Mouse (Mus musculus): ENCODE results near the gene Depdc7. TPM values are rescaled to one million over a fixed set of nuclear protein-coding genes. Genes with fewer than 3 reads are reported as not detected.

Depdc7 gene
- total RNA-seq, 1 experiment from 2014 or later = 3.1 TPM

Other genes with a start within 250 kb of the Depdc7 start
- 48.7 to 59.8 TPM (median 57.8 TPM) in 3 replicates for gene Hipk3, start 248.4 kb downstream of the Depdc7 start, total RNA-seq (2017)
- 12.8 to 25.9 TPM (median 25.3 TPM) in 3 replicates for gene Cstf3, start 152.4 kb downstream of the Depdc7 start, total RNA-seq (2017)
- gene Tcp11l1, start 30.7 kb downstream of the Depdc7 start, total RNA-seq (2017) = 2.6 to 5.0 TPM (median 3.4 TPM) in 3 replicates
- not detected in 3 replicates for gene Pin1rt1, start 26.5 kb downstream of the Depdc7 start, total RNA-seq (2017)
- 4.3 to 6.5 TPM (median 4.5 TPM) in 3 replicates for gene Qser1, start 73.9 kb upstream of the Depdc7 start, total RNA-seq (2017)
- gene Prrg4, start 107.0 kb upstream of the Depdc7 start, total RNA-seq (2017) = 1.8 to 2.7 TPM (median 2.4 TPM) in 3 replicates
- gene Ccdc73, start 124.9 kb upstream of the Depdc7 start, total RNA-seq (2017) = 6.2 to 29.1 TPM in 2 of 3 replicates, not detected in the other

Data from monocyte, adult 5-6 weeks (primary cell).